Mouse (Mus musculus) hindbrain, embryonic 12.5 days (tissue): ENCODE results near the gene Kctd20. TPM values are rescaled to one million over a fixed set of nuclear protein-coding genes. Genes with fewer than 3 reads are reported as not detected.

ENCODE experiments used
- ATAC-seq: fragments of 200-750 bp; cut with Nextera tagmentation; 2 replicates; pipeline ENCODE4 v1.8.0; 2017; ENCODE audit warnings: moderate TSS enrichment; ENCODE audit not compliant: low FRiP score
- H3K27ac ChIP-seq: fragments of 300-500 bp; sonication (generic); 2 replicates; pipeline ENCODE4 v1.5.1; 2016; ENCODE audit warnings: mild to moderate bottlenecking
- H3K27me3 ChIP-seq: fragments of 300-500 bp; sonication (generic); 2 replicates; pipeline ENCODE4 v1.6.1; 2016; ENCODE audit warnings: mild to moderate bottlenecking
- H3K36me3 ChIP-seq: fragments of 300-500 bp; sonication (generic); 2 replicates; pipeline ENCODE4 v1.6.1; 2016; ENCODE audit warnings: mild to moderate bottlenecking
- H3K4me1 ChIP-seq: fragments of 300-500 bp; sonication (generic); 2 replicates; pipeline ENCODE4 v1.6.1; 2016
- H3K4me2 ChIP-seq: fragments of 300-500 bp; sonication (generic); replicated peaks from 2 replicates; pipeline ENCODE4 v1.6.1; 2016; ENCODE audit warnings: mild to moderate bottlenecking
- H3K4me3 ChIP-seq: fragments of 300-500 bp; sonication (generic); 2 replicates; pipeline ENCODE4 v1.5.1; 2016; ENCODE audit warnings: mild to moderate bottlenecking
- H3K9ac ChIP-seq: fragments of 300-500 bp; sonication (generic); 2 replicates; pipeline ENCODE4 v1.6.1; 2016; ENCODE audit warnings: mild to moderate bottlenecking, moderate library complexity
- H3K9me3 ChIP-seq: fragments of 300-500 bp; sonication (generic); replicated peaks from 2 replicates; pipeline ENCODE4 v1.6.1; 2016; ENCODE audit warnings: mild to moderate bottlenecking
- WGBS: fragments of 180-500 bp; shearing (Covaris S2); methylation state at CpG from one replicate; pipeline ENCODE4 v1.1.7; 2016; 5-methylcytosine and 5-hydroxymethylcytosine counted together
- polyA plus RNA-seq: library from polyadenylated mRNA; unstranded; fragments of >200 nt; fragmentation: Nextera tagmentation; extraction: Ambion mirVana; gene quantifications from 2 replicates; pipeline ENCODE4 v1.2.1, GENCODE M21; 2016

Kctd20 gene
- 120 and 122 TPM in 2 replicates for polyA plus RNA-seq

- H3K4me3 ChIP-seq: peak within 1 kb of the TSS; percentile 60
- peaks cover 19% of the 10 kb centered on the region for H3K4me1 ChIP-seq
- 0 out of 2 replicates have a peak, but pooled peaks cover 5% of the 10 kb centered on the region for H3K36me3 ChIP-seq
- peaks cover 5% of the 10 kb centered on the region; the same call in 1 of the 2 replicates for H3K9me3 ChIP-seq
- H3K4me2 ChIP-seq: peak within 1 kb of the TSS; percentile 89
- peak within 1 kb of the TSS; percentile 83 for H3K9ac ChIP-seq
- WGBS: under 1% methylated on average over 65 of the region's 80 CpGs
- H3K27ac ChIP-seq: peak within 1 kb of the TSS; percentile 93
- ATAC-seq: peak; percentile 93
- H3K27me3 ChIP-seq: no peaks in the 10 kb centered on the region
Measured at GRCm38 (mm10) chr17:28951831-28952799, at the start of gene Kctd20. Gene Kctd20, plus strand, starts transcription at chr17:28951950.

GRCm38 (mm10) chr17:28904546-28905376 is 47.0 kb upstream of the Kctd20 start:
- Histone ChIP-seq H3K36me3 (no peaks in the 10 kb centered on the region), H3K27ac (peak overlapping the region; percentile 31), H3K9me3 (no peaks in the 10 kb centered on the region), H3K27me3 (peaks cover 17% of the 10 kb centered on the region), H3K4me2 (no peak overlapping the region), H3K4me3 (no peak overlapping the region), H3K9ac (no peak overlapping the region), H3K4me1 (peaks cover 15% of the 10 kb centered on the region)
- 30% methylated on average over 23 of the region's 23 CpGs for WGBS
- peak; percentile 63 for ATAC-seq

- Histone ChIP-seq H3K4me3 (no peak overlapping the region), H3K36me3 (no peaks in the 10 kb centered on the region), H3K4me1 (peaks cover 15% of the 10 kb centered on the region), H3K4me2 (no peak overlapping the region), H3K27me3 (peaks cover 23% of the 10 kb centered on the region), H3K9ac (no peak overlapping the region), H3K27ac (peak overlapping the region; percentile 31), H3K9me3 (no peaks in the 10 kb centered on the region)
- no peak for ATAC-seq
- 64% methylated on average over 13 of the region's 13 CpGs for WGBS
Measured at GRCm38 (mm10) chr17:28905377-28905916, 46.3 kb upstream of the Kctd20 start.

DNA sequence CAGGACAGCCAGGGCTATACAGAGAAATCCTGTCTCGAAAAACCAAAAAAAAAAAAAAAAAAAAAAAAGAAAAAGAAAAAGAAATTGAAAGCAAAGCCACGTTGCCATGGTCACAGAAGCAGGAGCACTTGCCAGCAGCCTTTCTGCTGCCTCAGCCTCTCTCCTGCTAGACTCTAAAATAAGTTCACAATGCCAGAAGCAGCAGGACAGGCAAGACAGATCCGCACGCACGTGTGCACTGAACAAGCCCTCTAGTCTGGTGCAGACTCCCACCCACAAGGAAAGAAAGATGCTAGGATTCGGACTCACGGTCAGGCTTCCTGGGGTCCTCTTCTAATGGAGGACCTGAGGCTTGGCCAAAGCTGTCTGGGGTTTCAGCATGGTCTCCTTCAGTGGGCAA is 43.8 kb upstream of the Kctd20 start:
- Histone ChIP-seq H3K36me3 (no peaks in the 10 kb centered on the region), H3K9ac (no peak overlapping the region), H3K4me2 (no peak overlapping the region), H3K27ac (no peak overlapping the region), H3K4me1 (peaks cover 15% of the 10 kb centered on the region), H3K9me3 (no peaks in the 10 kb centered on the region), H3K4me3 (no peak overlapping the region), H3K27me3 (peaks cover 25% of the 10 kb centered on the region)
- WGBS: 87% methylated on average over 6 of the region's 7 CpGs
- ATAC-seq: no peak

GRCm38 (mm10) chr17:28909252-28909941 is 42.4 kb upstream of the Kctd20 start:
- Histone ChIP-seq H3K27ac (no peak overlapping the region), H3K9ac (peak overlapping the region; percentile 13; the same call in 1 of the 2 replicates), H3K4me2 (peak overlapping the region; percentile 46), H3K4me3 (peak overlapping the region; percentile 15), H3K27me3 (peaks cover 25% of the 10 kb centered on the region), H3K36me3 (no peaks in the 10 kb centered on the region), H3K4me1 (peaks cover 15% of the 10 kb centered on the region), H3K9me3 (no peaks in the 10 kb centered on the region)
- 6% methylated on average over 29 of the region's 29 CpGs for WGBS
- ATAC-seq: no peak

DNA sequence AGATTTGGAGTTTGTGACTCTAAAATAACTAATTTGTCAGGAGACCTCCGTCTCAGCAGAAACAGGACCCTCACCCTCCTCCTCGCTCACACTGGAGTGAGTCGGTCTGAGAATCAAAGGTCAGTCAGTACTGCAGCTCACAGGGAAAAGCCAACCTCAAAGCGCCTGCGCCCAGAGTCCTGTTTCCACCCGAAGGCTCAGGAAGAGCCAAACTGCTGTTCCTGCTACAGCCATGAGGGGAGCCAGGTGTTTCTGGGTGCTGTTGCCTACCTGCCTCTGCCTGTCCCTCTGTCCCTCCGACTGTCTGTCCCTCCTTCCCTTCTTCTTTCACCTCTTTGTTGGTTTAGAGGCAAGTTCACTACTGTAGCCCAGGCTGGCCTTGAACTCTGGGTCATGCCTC is 41.6 kb upstream of the Kctd20 start:
- Histone ChIP-seq H3K9me3 (no peaks in the 10 kb centered on the region), H3K4me3 (0 out of 2 replicates have a peak overlapping the region, but pooled peaks have one; percentile 15), H3K4me1 (peaks cover 8% of the 10 kb centered on the region), H3K27me3 (peaks cover 25% of the 10 kb centered on the region), H3K9ac (peak overlapping the region; percentile 13; the same call in 1 of the 2 replicates), H3K27ac (no peak overlapping the region), H3K36me3 (no peaks in the 10 kb centered on the region), H3K4me2 (no peak overlapping the region)
- WGBS: 27% methylated on average over 7 of the region's 7 CpGs
- ATAC-seq: no peak

- ATAC-seq: no peak
- Histone ChIP-seq H3K4me3 (no peak overlapping the region), H3K9me3 (no peaks in the 10 kb centered on the region), H3K4me1 (peaks cover 7% of the 10 kb centered on the region; the same call in 1 of the 2 replicates), H3K36me3 (no peaks in the 10 kb centered on the region), H3K9ac (no peak overlapping the region), H3K27me3 (peaks cover 24% of the 10 kb centered on the region), H3K4me2 (no peak overlapping the region), H3K27ac (no peak overlapping the region)
- WGBS: 80% methylated on average over 5 of the region's 5 CpGs
Measured at GRCm38 (mm10) chr17:28913200-28913599, 38.5 kb upstream of the Kctd20 start.

DNA sequence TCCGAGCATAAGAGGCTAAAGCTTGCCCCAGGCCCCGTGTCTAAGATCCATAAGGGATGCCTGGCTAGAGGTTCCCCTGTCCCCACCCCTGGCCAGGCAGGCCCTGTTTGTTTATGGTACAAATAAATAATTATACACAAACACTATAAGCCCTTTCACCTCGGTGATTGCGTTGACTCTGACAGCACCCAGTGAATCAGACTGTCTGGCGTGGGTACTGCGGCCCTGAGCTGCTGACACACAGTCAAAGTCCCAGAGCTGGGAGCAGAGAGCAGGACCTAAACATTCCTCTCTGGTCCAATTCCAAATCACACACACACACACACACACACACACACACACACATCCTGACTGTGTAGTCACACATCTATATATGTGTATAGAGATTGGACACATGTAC is 37.8 kb upstream of the Kctd20 start:
- 93% methylated on average over 6 of the region's 6 CpGs for WGBS
- no peak overlapping the region for H3K4me2 ChIP-seq

DNA sequence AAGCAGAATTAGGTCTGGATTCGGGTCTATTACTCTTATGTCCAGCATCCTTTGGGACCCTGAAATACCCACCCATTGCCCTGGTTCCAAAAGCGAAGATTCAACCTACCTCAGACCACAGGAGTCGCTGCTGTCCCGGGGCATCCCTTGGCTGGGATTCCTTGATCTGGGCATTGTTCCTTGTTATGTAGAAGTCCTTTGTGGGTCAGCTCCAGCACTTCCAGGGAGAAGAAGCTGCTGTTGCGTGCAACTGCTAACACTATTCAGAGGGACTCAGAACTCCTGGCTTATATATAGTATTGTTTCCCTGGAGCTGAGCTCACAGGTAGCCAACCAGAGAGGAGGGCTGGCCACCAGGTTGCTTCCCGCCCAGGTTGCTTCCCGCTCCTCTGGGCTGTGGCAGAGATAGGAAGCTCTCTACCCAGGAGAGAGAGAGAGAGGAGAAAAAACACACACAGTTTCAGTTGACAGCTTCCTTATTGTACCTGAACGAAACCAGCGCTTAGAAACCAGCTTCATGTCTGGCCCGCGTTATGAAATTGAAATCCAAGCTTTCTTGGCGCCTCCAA is 36.6 kb upstream of the Kctd20 start, which contains the start of gene 4930539E08Rik:
4930539E08Rik (minus strand) TSS at position 265 of the 569 bp plus-strand sequence.
- Histone ChIP-seq H3K9me3 (no peaks in the 10 kb centered on the region), H3K27me3 (peaks cover 5% of the 10 kb centered on the region; the same call in 1 of the 2 replicates)
- 62% methylated on average over 12 of the region's 12 CpGs for WGBS

More for the DNA sequence above, 37.8 kb upstream of the Kctd20 start:
- H3K27me3 ChIP-seq: peaks cover 17% of the 10 kb centered on the region
- H3K4me3 ChIP-seq: no peak overlapping the region
- no peak overlapping the region for H3K9ac ChIP-seq
- H3K36me3 ChIP-seq: no peaks in the 10 kb centered on the region
- peaks cover 7% of the 10 kb centered on the region; the same call in 1 of the 2 replicates for H3K4me1 ChIP-seq
- H3K9me3 ChIP-seq: no peaks in the 10 kb centered on the region
- H3K27ac ChIP-seq: no peak overlapping the region
- ATAC-seq: no peak

DNA sequence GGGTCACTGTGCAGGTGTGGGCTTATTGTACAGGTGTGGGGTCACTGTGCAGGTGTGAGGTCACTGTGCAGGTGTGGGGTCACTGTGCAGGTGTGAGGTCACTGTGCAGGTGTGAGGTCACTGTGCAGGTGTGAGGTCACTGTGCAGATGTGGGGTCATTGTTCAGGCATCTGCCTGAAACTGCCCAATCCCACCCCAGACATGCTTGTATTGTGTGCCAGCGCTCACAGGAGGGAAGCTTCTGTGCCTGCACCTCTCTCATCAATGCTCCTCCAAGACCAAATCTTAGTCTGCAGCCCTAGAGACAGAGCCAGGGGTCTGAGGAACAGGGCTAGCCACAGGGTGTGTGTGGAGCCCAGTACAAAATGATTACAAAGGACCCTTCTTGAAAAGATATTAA is 35.2 kb upstream of the Kctd20 start:
- 88% methylated on average over 1 of the region's 1 CpGs for WGBS
- H3K36me3 ChIP-seq: no peaks in the 10 kb centered on the region
- H3K27me3 ChIP-seq: no peaks in the 10 kb centered on the region
- no peaks in the 10 kb centered on the region for H3K9me3 ChIP-seq
- no peak for ATAC-seq
- H3K4me2 ChIP-seq: no peak overlapping the region
- H3K4me1 ChIP-seq: no peaks in the 10 kb centered on the region
- H3K4me3 ChIP-seq: no peak overlapping the region
- no peak overlapping the region for H3K27ac ChIP-seq
- H3K9ac ChIP-seq: no peak overlapping the region

More for the DNA sequence above, 36.6 kb upstream of the Kctd20 start, which contains the start of gene 4930539E08Rik:
- Histone ChIP-seq H3K4me2 (no peak within 1 kb of the TSS), H3K36me3 (no peaks in the 10 kb centered on the region), H3K4me1 (no peaks in the 10 kb centered on the region), H3K4me3 (no peak within 1 kb of the TSS), H3K9ac (no peak within 1 kb of the TSS), H3K27ac (no peak within 1 kb of the TSS)
- ATAC-seq: no peak

GRCm38 (mm10) chr17:28921086-28921485 is 30.7 kb upstream of the Kctd20 start:
- no peaks in the 10 kb centered on the region for H3K36me3 ChIP-seq
- WGBS: 79% methylated on average over 8 of the region's 8 CpGs
- 0 out of 2 replicates have a peak, but pooled peaks cover under 1% of the 10 kb centered on the region for H3K4me1 ChIP-seq
- H3K9ac ChIP-seq: no peak overlapping the region
- H3K27ac ChIP-seq: no peak overlapping the region
- ATAC-seq: no peak
- no peaks in the 10 kb centered on the region for H3K27me3 ChIP-seq
- no peak overlapping the region for H3K4me3 ChIP-seq
- no peaks in the 10 kb centered on the region for H3K9me3 ChIP-seq
- no peak overlapping the region for H3K4me2 ChIP-seq
